Mouse (Mus musculus) cerebellum, adult 2 months (tissue): ENCODE measurements at regions not wholly inside any gene's neighbourhood (a gene's known extent, or its start where the extent isn't known, plus 50 kb on each side); places are given as distances from the start of the nearest gene placed in this dataset.

Source experiments
- CTCF ChIP-seq: fragments of 200-500 bp; IDR thresholded peaks from 2 replicates; pipeline ENCODE4 v1.5.1; 2011; ENCODE audit warnings: low read depth, mild to moderate bottlenecking, control low read depth, low read length, moderate library complexity, borderline replicate concordance; ENCODE audit not compliant: insufficient read depth
- POLR2A ChIP-seq: fragments of 200-500 bp; IDR thresholded peaks from 2 replicates; pipeline ENCODE4 v1.6.1; 2011; ENCODE audit warnings: low read length, control low read depth, borderline replicate concordance; ENCODE audit not compliant: insufficient read depth

DNA sequence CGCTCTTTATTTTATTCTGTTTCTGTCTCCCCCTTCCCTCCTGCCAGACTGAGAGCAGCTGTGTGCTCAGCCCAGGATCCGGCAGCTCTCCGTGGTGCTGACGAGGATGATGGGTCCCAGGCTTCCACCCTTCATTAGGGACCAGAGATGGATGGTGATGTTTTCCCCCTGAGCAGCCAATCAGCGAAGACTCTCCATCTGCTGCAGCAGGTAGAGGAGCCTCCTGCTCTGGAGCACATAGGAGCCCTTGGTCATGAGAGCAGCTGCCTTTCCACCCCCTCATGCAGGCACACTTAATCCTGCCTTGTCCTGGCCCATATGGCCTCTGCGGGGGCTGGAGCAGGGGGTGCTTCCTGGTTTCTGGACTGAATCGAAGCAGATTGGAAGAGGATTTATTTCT lies 159.1 kb upstream of the Nlrp1b start:
- TF ChIP-seq CTCF (no peak), POLR2A (no peak)
